In genomic region chr6:127006551-127006950, GRCm38 (mm10) we compare ENCODE assay signal across 29 mouse cellular contexts. TPM values are rescaled to one million over a fixed set of nuclear protein-coding genes. Genes with fewer than 3 reads are reported as not detected.
"Had no signal": no experiment of that assay in that cellular context is flagged by ENCODE, and none has a peak within 500 bp of the region (broad histone marks: within the 10 kb centered on the region; RNA-seq: fewer than 3 reads in every experiment).

No protein-coding gene starts in this region.

- H3K4me1 ChIP-seq: limb, embryonic 12.5 days; limb, embryonic 15.5 days; midbrain, embryonic 12.5 days; midbrain, embryonic 15.5 days; neural tube, embryonic 13.5 days; stomach, embryonic 15.5 days had no signal

- H3K4me3 ChIP-seq: limb, embryonic 12.5 days; limb, embryonic 15.5 days; midbrain, embryonic 12.5 days; midbrain, embryonic 15.5 days; myocyte; neural tube, embryonic 13.5 days; stomach, embryonic 15.5 days had no signal

- DNase-seq: kidney, adult 18-20 months; kidney, adult 9 months; kidney, postnatal 14 days; kidney, postnatal 4 days; left cerebral cortex, postnatal 4 days; liver, postnatal 0 days; lung, embryonic 14.5 days; retina, postnatal 1 day; right cerebral cortex, postnatal 25 days; spleen, adult 18-20 months; thymus, postnatal 25 days had no signal

- H3K9me3 ChIP-seq: limb, embryonic 12.5 days; limb, embryonic 15.5 days; midbrain, embryonic 12.5 days; midbrain, embryonic 15.5 days; neural tube, embryonic 13.5 days; stomach, embryonic 15.5 days had no signal

- H3K9ac ChIP-seq: limb, embryonic 12.5 days; limb, embryonic 15.5 days; liver, embryonic 14.5 days; liver, postnatal 0 days; lung, embryonic 14.5 days; midbrain, embryonic 12.5 days; midbrain, embryonic 15.5 days; neural tube, embryonic 13.5 days; stomach, embryonic 15.5 days had no signal

- ATAC-seq: liver, postnatal 0 days; lung, postnatal 0 days; midbrain, embryonic 15.5 days had no signal

- H3K27me3 ChIP-seq: limb, embryonic 12.5 days; limb, embryonic 15.5 days; midbrain, embryonic 12.5 days; midbrain, embryonic 15.5 days; neural tube, embryonic 13.5 days; stomach, embryonic 15.5 days had no signal

- H3K36me3 ChIP-seq: limb, embryonic 12.5 days; limb, embryonic 15.5 days; midbrain, embryonic 12.5 days; midbrain, embryonic 15.5 days; neural tube, embryonic 13.5 days; stomach, embryonic 15.5 days had no signal

- H3K27ac ChIP-seq: limb, embryonic 12.5 days; limb, embryonic 15.5 days; liver, embryonic 14.5 days; macrophage; midbrain, embryonic 12.5 days; midbrain, embryonic 15.5 days; neural tube, embryonic 13.5 days; stomach, embryonic 15.5 days had no signal

- H3K4me2 ChIP-seq: limb, embryonic 12.5 days; limb, embryonic 15.5 days; liver, embryonic 11.5 days; lung, embryonic 14.5 days; midbrain, embryonic 12.5 days; midbrain, embryonic 15.5 days; neural tube, embryonic 13.5 days; stomach, embryonic 15.5 days had no signal

RNA-seq across cellular contexts. Expression of gene Fgf6, which starts 8.8 kb away (rescaled TPM):
- total RNA-seq: layer of hippocampus, adult 18-20 months; layer of hippocampus, postnatal 14 days; left cerebral cortex, postnatal 14 days; left cerebral cortex, postnatal 4 days; megakaryocyte, adult 5-6 weeks; monocyte, adult 5-6 weeks; neutrophil, adult 5-6 weeks had no signal
- polyA plus RNA-seq: liver, embryonic 14.5 days; liver, postnatal 0 days; lung, embryonic 14.5 days; lung, postnatal 0 days; macrophage; midbrain, embryonic 12.5 days; midbrain, embryonic 15.5 days; myocyte; neural tube, embryonic 13.5 days; stomach, embryonic 15.5 days; thymus, postnatal 0 days had no signal
